Mouse (Mus musculus) embryonic facial prominence, embryonic 11.5 days (tissue): ENCODE measurements around the gene Nckipsd. TPM values are rescaled to one million over a fixed set of nuclear protein-coding genes. Genes with fewer than 3 reads are reported as not detected.
A peak's percentile ranks its signal among the peaks of the same experiment; 100 is the strongest.

Experiments
- ATAC-seq: fragments of 200-750 bp; cut with Nextera tagmentation; replicated peaks from 2 replicates; pipeline ENCODE4 v1.8.0; 2017; ENCODE audit warnings: low read depth; ENCODE audit not compliant: insufficient number of reproducible peaks, low FRiP score, low TSS enrichment
- DNase-seq: peaks from one replicate; pipeline ENCODE4 v3.0.0-alpha.2; 2015; ENCODE audit warnings: low spot score
- H3K27ac ChIP-seq: fragments of 300-500 bp; sonication (generic); replicated peaks from 2 replicates; pipeline ENCODE4 v1.5.1; 2014; ENCODE audit warnings: mild to moderate bottlenecking, low read depth, low read length, control low read depth
- H3K27me3 ChIP-seq: fragments of 300-500 bp; sonication (generic); 2 replicates; pipeline ENCODE4 v1.6.1; 2014; ENCODE audit warnings: mild to moderate bottlenecking, low read length, moderate library complexity, mixed read lengths; ENCODE audit not compliant: control insufficient read depth, insufficient read depth
- H3K36me3 ChIP-seq: fragments of 300-500 bp; sonication (generic); replicated peaks from 2 replicates; pipeline ENCODE4 v1.6.1; 2014; ENCODE audit warnings: low read depth, mild to moderate bottlenecking, low read length, moderate library complexity, mixed read lengths; ENCODE audit not compliant: control insufficient read depth, insufficient read depth
- H3K4me1 ChIP-seq: fragments of 300-500 bp; sonication (generic); 2 replicates; pipeline ENCODE4 v1.6.1; 2014; ENCODE audit warnings: low read length, mixed read lengths; ENCODE audit not compliant: control insufficient read depth, insufficient read depth
- H3K4me2 ChIP-seq: fragments of 300-500 bp; sonication (generic); 2 replicates; pipeline ENCODE4 v1.6.1; 2014; ENCODE audit warnings: low read depth, mild to moderate bottlenecking, control low read depth, low read length, moderate library complexity
- H3K4me3 ChIP-seq: fragments of 300-500 bp; sonication (generic); 2 replicates; pipeline ENCODE4 v1.5.1; 2014; ENCODE audit warnings: low read depth, low read length, control low read depth
- H3K9ac ChIP-seq: fragments of 300-500 bp; sonication (generic); replicated peaks from 2 replicates; pipeline ENCODE4 v1.6.1; 2014; ENCODE audit warnings: mild to moderate bottlenecking, control low read depth, low read length
- H3K9me3 ChIP-seq: fragments of 300-500 bp; sonication (generic); replicated peaks from 2 replicates; pipeline ENCODE4 v1.6.1; 2016; ENCODE audit warnings: mild to moderate bottlenecking, low read length, inconsistent platforms, mixed read lengths; ENCODE audit not compliant: control insufficient read depth
- WGBS: fragments of 180-500 bp; shearing (Covaris S2); extraction: QIAGEN DNeasy Blood & Tissue Kit; methylation state at CpG from one replicate; pipeline ENCODE4 v1.1.7; 2014; 5-methylcytosine and 5-hydroxymethylcytosine counted together
- polyA plus RNA-seq: library from polyadenylated mRNA; unstranded; fragments of >200 nt; fragmentation: Nextera tagmentation; extraction: Ambion mirVana; gene quantifications from 2 replicates; pipeline ENCODE4 v1.2.1, GENCODE M21; 2014

The Nckipsd gene
- polyA plus RNA-seq, 1 experiment from 2014 or later, result 9.1 TPM

DNA sequence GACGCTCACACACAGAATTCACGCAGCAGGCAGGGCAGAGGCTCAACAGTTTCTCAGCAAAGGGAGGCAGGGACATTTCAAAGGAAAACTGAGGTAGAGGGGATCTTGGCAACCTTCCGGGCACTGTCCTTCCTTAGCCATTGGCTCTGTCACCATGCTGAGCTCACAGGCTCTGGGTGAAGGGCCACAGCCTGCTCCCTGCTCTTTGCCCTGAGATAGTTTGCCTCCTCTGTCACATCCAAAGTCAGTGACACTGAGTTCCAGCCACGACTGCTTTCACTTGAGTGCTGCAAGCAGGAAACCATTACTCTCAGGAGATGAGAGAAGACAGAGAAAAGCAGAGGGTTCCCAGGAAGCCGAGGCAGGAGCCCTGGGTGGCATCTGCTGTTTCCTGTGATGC, 11.9 kb downstream of the Nckipsd start:
- H3K27ac ChIP-seq, result no peak overlapping the region
- peaks cover 13% of the 10 kb centered on the region for H3K27me3 ChIP-seq
- ATAC-seq (no peak), DNase-seq (no peak)
- no peaks in the 10 kb centered on the region for H3K9me3 ChIP-seq
- H3K4me3 ChIP-seq, result no peak overlapping the region
- H3K4me1 ChIP-seq, result no peaks in the 10 kb centered on the region
- WGBS, result 62% methylated on average over 5 of the region's 5 CpGs
- H3K9ac ChIP-seq, result no peak overlapping the region
- H3K36me3 ChIP-seq, result no peaks in the 10 kb centered on the region
- H3K4me2 ChIP-seq, result no peak overlapping the region

DNA sequence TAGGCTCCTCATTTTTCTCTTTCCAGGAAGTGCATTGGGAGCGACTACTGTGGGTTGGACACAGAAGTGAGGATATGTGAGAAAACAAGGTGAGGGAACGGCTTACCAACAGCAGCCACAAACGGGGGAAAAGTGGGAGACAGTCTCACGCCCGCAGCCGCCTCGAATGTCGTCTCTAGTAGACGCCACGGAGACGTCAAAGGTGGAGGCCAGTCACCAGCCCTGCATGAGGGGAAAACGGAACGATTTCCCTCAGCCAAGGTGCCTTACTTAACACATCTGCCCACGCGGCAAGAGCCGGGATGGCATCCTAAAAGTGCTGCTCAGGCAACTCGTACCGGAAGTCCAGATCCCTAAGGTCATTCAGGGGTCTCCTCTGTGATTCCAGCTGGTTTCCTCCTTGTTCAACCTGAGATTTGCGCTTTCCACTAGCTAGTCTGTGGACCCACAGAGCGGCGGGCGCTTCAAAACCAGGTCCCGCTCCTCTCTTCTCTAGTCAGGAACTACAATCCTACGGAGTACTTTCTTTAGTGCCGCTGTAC, 16.0 kb downstream of the Nckipsd start:
- no peaks in the 10 kb centered on the region for H3K36me3 ChIP-seq
- peaks cover 49% of the 10 kb centered on the region for H3K27me3 ChIP-seq
- H3K4me1 ChIP-seq, result no peaks in the 10 kb centered on the region; the same call in 1 of the 2 replicates
- H3K9ac ChIP-seq, result no peak overlapping the region
- no peaks in the 10 kb centered on the region for H3K9me3 ChIP-seq
- H3K4me3 ChIP-seq, result no peak overlapping the region
- 4% methylated on average over 25 of the region's 25 CpGs for WGBS
- no peak for ATAC-seq
- H3K27ac ChIP-seq, result no peak overlapping the region
- no peak overlapping the region; the same call in 1 of the 2 replicates for H3K4me2 ChIP-seq
- no peak for DNase-seq

DNA sequence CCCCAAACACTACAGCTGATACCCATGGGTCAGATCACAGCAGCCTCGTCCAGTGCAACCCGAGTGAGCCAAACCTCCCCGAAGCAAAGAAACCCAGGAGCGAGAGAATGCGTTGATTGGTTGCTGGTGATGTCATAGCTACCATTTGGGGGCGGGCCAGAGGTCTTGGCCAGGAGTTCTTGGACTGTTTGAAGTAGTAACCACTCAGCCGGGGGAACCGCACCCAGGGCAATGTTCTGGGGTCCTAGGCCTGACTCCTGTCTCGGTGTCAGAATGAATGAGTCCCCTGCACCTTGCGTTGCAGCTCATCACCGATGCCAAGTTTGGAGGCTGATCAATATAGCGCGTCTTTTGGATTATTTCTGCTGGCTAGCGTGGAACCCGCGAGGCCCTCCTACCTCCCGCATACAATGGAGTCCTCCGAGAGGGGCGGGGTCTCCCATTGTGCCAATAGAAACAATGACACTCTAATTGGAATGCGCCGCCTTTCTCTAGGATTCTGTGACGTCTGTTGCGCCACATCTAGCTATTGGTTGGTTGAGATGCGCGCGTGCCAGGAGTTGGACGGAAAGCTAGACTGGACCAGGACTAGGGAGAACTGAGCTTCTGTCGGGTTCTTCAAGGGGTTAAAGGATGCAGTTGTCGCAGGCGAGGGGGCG, 16.7 kb downstream of the Nckipsd start:
- Histone ChIP-seq H3K9ac (no peak overlapping the region), H3K4me3 (no peak overlapping the region), H3K36me3 (no peaks in the 10 kb centered on the region), H3K4me2 (no peak overlapping the region; the same call in 1 of the 2 replicates), H3K27ac (no peak overlapping the region), H3K4me1 (no peaks in the 10 kb centered on the region; the same call in 1 of the 2 replicates), H3K9me3 (no peaks in the 10 kb centered on the region), H3K27me3 (peaks cover 50% of the 10 kb centered on the region)
- DNase-seq (peak; percentile 47), ATAC-seq (peak; percentile 51; the same call in 1 of the 2 replicates)
- under 1% methylated on average over 31 of the region's 31 CpGs for WGBS

DNA sequence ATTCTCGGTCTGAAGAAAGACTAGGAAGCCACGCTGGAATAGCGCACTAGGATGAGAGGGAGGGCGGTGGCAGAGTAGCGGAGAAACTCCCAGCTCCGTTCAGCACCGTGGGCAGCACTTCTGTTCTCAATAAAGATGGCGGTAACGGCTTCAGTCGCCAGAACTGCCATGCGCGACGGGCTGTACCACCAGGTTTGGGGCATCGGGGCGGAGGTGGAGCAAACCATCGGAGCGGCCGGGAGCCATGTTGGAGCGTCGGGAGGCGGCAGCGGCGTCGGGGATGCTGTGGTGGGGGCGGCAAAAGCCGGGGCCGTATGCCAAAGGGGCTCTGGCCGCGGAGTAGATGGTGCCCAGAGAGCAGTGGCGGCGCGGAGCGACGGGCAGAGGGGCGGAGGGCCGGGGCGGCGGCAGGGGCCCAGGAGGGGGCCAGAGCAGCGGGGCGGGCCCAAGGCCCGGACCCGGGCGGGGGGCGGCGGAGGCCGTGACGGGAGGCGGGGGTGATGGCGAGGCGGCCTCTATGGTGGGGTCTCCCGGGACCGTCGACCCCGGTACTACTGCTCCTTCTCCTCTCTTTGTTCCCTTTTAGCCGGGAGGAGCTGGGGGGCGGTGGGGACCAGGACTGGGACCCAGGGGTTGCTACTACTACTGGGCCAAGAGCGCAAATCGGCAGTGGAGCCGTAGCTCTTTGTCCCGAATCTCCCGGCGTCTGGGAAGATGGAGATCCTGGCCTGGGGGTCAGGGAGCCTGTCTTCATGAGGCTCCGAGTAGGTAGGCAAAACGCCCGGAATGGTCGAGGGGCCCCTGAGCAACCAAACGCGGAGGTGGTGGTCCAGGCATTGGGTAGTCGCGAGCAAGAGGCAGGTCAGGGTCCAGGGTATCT, 17.9 kb downstream of the Nckipsd start, which contains the start of gene Celsr3:
Gene Celsr3 (plus strand): TSS at position 501 of the 880 bp plus-strand sequence.
- Histone ChIP-seq H3K4me2 (peak within 1 kb of the TSS; percentile 79), H3K9me3 (no peaks in the 10 kb centered on the region), H3K27me3 (peaks cover 52% of the 10 kb centered on the region), H3K4me1 (no peaks in the 10 kb centered on the region; the same call in 1 of the 2 replicates), H3K27ac (no peak within 1 kb of the TSS), H3K4me3 (peak within 1 kb of the TSS; percentile 41), H3K36me3 (no peaks in the 10 kb centered on the region), H3K9ac (no peak within 1 kb of the TSS)
- ATAC-seq (peak; percentile 42), DNase-seq (peak; percentile 90)
- 2% methylated on average over 52 of the region's 70 CpGs for WGBS

DNA sequence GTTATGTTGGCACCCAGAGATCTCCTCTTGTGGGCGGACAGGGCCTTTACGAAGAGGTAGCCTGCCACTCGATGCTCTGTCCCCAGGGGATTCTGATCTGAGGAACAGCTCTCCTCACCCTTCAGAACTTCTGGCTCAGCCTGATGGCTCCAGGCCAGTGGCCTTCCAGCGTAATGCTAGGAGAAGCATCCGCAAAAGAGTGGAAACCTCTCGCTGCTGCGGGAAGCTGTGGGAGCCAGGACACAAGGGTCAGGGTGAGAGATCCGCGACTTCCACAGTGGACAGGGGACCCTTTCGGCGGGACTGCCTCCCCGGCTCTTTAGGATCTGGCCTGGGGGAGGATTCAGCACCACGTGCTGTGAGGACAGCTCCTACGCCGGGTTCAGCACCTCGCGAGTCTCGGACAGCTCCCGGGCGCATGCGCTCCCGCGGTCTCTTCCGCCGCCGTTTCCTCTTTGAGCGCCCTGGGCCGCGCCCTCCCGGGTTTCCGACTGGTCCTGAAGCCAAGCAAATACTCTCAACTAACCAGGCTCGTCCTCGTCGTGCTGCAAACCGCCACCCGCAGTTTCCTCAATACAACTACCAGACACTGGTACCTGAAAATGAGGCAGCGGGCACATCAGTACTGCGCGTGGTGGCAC, 18.7 kb downstream of the Nckipsd start:
- Histone ChIP-seq H3K4me2 (peak overlapping the region; percentile 79), H3K4me1 (peaks cover 3% of the 10 kb centered on the region), H3K4me3 (peak overlapping the region; percentile 33), H3K9ac (no peak overlapping the region), H3K27me3 (peaks cover 56% of the 10 kb centered on the region), H3K36me3 (no peaks in the 10 kb centered on the region), H3K9me3 (no peaks in the 10 kb centered on the region), H3K27ac (no peak overlapping the region)
- DNase-seq (peak; percentile 76), ATAC-seq (no peak)
- WGBS, result 3% methylated on average over 39 of the region's 39 CpGs

DNA sequence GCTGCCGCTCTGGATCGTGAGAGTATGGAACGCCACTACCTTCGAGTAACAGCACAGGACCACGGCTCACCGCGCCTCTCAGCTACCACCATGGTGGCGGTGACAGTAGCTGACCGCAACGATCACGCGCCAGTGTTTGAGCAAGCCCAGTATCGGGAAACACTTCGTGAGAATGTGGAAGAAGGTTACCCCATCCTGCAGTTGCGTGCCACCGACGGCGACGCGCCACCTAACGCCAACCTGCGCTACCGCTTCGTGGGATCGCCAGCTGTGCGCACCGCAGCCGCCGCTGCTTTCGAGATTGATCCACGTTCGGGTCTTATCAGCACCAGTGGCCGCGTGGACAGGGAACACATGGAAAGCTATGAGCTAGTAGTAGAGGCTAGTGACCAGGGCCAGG, 19.3 kb downstream of the Nckipsd start:
- H3K9me3 ChIP-seq, result no peaks in the 10 kb centered on the region
- no peaks in the 10 kb centered on the region for H3K36me3 ChIP-seq
- H3K27ac ChIP-seq, result no peak overlapping the region
- H3K4me3 ChIP-seq, result peak overlapping the region; percentile 33
- H3K4me2 ChIP-seq, result peak overlapping the region; percentile 79
- H3K4me1 ChIP-seq, result peaks cover 5% of the 10 kb centered on the region
- ATAC-seq, result no peak
- peaks cover 58% of the 10 kb centered on the region for H3K27me3 ChIP-seq
- 10% methylated on average over 34 of the region's 34 CpGs for WGBS
- no peak for DNase-seq
- H3K9ac ChIP-seq, result no peak overlapping the region

DNA sequence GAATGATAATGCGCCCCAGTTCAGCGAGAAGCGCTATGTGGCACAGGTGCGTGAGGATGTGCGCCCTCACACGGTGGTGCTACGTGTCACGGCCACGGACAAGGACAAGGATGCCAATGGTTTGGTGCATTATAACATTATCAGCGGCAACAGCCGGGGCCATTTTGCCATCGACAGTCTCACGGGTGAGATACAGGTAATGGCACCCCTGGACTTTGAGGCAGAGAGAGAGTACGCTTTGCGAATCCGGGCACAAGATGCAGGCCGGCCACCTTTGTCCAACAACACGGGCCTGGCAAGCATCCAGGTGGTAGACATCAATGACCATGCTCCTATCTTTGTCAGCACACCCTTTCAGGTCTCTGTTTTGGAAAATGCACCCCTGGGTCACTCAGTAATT, 19.7 kb downstream of the Nckipsd start:
- no peak overlapping the region for H3K27ac ChIP-seq
- peaks cover 5% of the 10 kb centered on the region for H3K4me1 ChIP-seq
- no peak overlapping the region for H3K9ac ChIP-seq
- no peak for DNase-seq
- 66% methylated on average over 18 of the region's 18 CpGs for WGBS
- no peak overlapping the region for H3K4me2 ChIP-seq
- peaks cover 58% of the 10 kb centered on the region for H3K27me3 ChIP-seq
- no peaks in the 10 kb centered on the region for H3K36me3 ChIP-seq
- H3K9me3 ChIP-seq, result no peaks in the 10 kb centered on the region
- H3K4me3 ChIP-seq, result no peak overlapping the region
- no peak for ATAC-seq
